Mouse (Mus musculus) mesoderm, embryonic 11.5 days (tissue): ENCODE data around the gene Dgkd.
A peak's percentile ranks its signal among the peaks of the same experiment; 100 is the strongest.

ENCODE experiments used
- DNase-seq: peaks from one replicate; pipeline ENCODE4 v3.0.0-alpha.2; 2012; ENCODE audit warnings: low read depth, low spot score

Dgkd gene

GRCm38 (mm10) chr1:87881726-87882125, 28.6 kb downstream of the Dgkd start:
- DNase-seq: no peak

- no peak for DNase-seq
Measured at GRCm38 (mm10) chr1:87882554-87882953, 29.5 kb downstream of the Dgkd start.

- no peak for DNase-seq
Measured at GRCm38 (mm10) chr1:87890960-87891359, 37.9 kb downstream of the Dgkd start.

GRCm38 (mm10) chr1:87891634-87892033, 38.5 kb downstream of the Dgkd start:
- DNase-seq: no peak

- DNase-seq: no peak
Measured at GRCm38 (mm10) chr1:87892499-87892898, 39.4 kb downstream of the Dgkd start.

- no peak for DNase-seq
Measured at GRCm38 (mm10) chr1:87893414-87893813, 40.3 kb downstream of the Dgkd start.

- no peak for DNase-seq
Measured at GRCm38 (mm10) chr1:87896921-87897320, 43.8 kb downstream of the Dgkd start.

- no peak for DNase-seq
Measured at GRCm38 (mm10) chr1:87899701-87900100, 46.6 kb downstream of the Dgkd start.

GRCm38 (mm10) chr1:87900979-87901378, 47.9 kb downstream of the Dgkd start:
- DNase-seq: peak; percentile 6

- DNase-seq: no peak
Measured at GRCm38 (mm10) chr1:87902186-87902585, 49.1 kb downstream of the Dgkd start.

GRCm38 (mm10) chr1:87906361-87906956, 53.4 kb downstream of the Dgkd start:
- DNase-seq: no peak

GRCm38 (mm10) chr1:87908006-87908405, 54.9 kb downstream of the Dgkd start:
- DNase-seq: no peak

GRCm38 (mm10) chr1:87908736-87909135, 55.6 kb downstream of the Dgkd start:
- DNase-seq: no peak

GRCm38 (mm10) chr1:87909565-87909964, 56.5 kb downstream of the Dgkd start:
- DNase-seq: no peak

- no peak for DNase-seq
Measured at GRCm38 (mm10) chr1:87910428-87910827, 57.3 kb downstream of the Dgkd start.

- no peak for DNase-seq
Measured at GRCm38 (mm10) chr1:87913356-87913755, 60.3 kb downstream of the Dgkd start.

- DNase-seq: no peak
Measured at GRCm38 (mm10) chr1:87917361-87917760, 64.3 kb downstream of the Dgkd start.

- DNase-seq: no peak
Measured at GRCm38 (mm10) chr1:87918061-87918460, 65.0 kb downstream of the Dgkd start.

GRCm38 (mm10) chr1:87920056-87920614, 67.0 kb downstream of the Dgkd start:
- no peak for DNase-seq

GRCm38 (mm10) chr1:87922666-87923065, 69.6 kb downstream of the Dgkd start:
- no peak for DNase-seq

- no peak for DNase-seq
Measured at GRCm38 (mm10) chr1:87924888-87925287, 71.8 kb downstream of the Dgkd start.

- DNase-seq: no peak
Measured at GRCm38 (mm10) chr1:87929730-87930129, 76.6 kb downstream of the Dgkd start.

- no peak for DNase-seq
Measured at GRCm38 (mm10) chr1:87933051-87933450, 80.0 kb downstream of the Dgkd start.

- no peak for DNase-seq
Measured at GRCm38 (mm10) chr1:87935095-87935494, 82.0 kb downstream of the Dgkd start.
